Mouse (Mus musculus): Measurements from ENCODE around the gene Tmem229b.

DNA sequence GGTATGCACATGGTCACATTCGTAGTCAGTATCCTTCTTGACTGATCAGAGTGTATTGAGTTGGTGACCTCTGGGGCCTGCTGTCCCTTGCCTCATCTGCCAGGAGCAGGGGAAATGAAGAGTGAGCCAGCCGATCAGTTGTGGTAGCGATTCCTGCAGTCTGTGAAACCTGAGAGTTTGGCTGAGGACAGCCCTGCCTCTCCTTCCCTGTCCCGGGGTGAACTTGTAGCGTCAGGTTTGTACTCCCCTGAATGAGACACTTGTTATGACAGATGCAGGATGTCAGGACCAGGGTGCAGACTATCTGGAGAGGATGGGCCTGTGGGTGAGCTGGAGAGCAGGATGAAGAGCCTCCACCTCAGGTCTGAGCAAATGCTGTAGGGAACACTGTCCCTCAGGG is 59.8 kb downstream of the Tmem229b start:
- TF ChIP-seq MAX (IDR thresholded peaks at IDR 0.05; ENCODE audit: low read depth) (no peak), MYOG (IDR thresholded peaks at IDR 0.05; ENCODE audit: control insufficient read depth in 1 of 3, insufficient read depth in 1 of 3, insufficient read length in 2 of 3, low read depth in 2 of 3) (no peak)
